Mouse (Mus musculus) layer of hippocampus, postnatal 36 days (tissue): ENCODE data around the gene Zbtb12. TPM values are rescaled to one million over a fixed set of nuclear protein-coding genes. Genes with fewer than 3 reads are reported as not detected.

Experiments used
- microRNA-seq, 2 experiments: library from miRNA; unstranded; fragments of <30 nt; microRNA quantifications; one replicate each; pipeline ENCODE4 v1.2.0; 2021
- total RNA-seq, 2 experiments: library from RNA; stranded (reverse); gene quantifications; 2 replicates each; pipeline ENCODE4 v1.2.3; 2021

Zbtb12 gene
- total RNA-seq, 2 experiments from 2014 or later, result 6.9 to 8.0 TPM

Small RNA genes lying within 50 kb of the gene (microRNA-seq; reads per million reads assigned to microRNA genes)
- gene Mir6970, result 1.1 to 2.1 reads per million in 2 experiments
- gene Mir6971, result 5.1 to 8.0 reads per million in 2 experiments
- gene Mir6972, result 0 reads per million in 2 experiments

Other genes starting within 250 kb of the Zbtb12 start
- gene Prrt1, start 249.9 kb upstream of the Zbtb12 start, total RNA-seq, result 100 to 1,000 TPM; 317 to 352 TPM
- 10 to 100 TPM; 17.9 to 18.0 TPM for gene Fkbpl, start 234.7 kb upstream of the Zbtb12 start, total RNA-seq
- 100 to 1,000 TPM in 1 of 2 experiments, 10 to 100 TPM in 1; 89.9 to 101 TPM for gene Atf6b, start 232.3 kb upstream of the Zbtb12 start, total RNA-seq
- gene Tnxb, start 208.9 kb upstream of the Zbtb12 start, total RNA-seq, result 10 to 100 TPM in 1 of 2 experiments, 1 to 10 TPM in 1; 9.9 to 10.7 TPM
- 10 to 100 TPM; 15.7 to 22.6 TPM for gene C4b, start 135.6 kb upstream of the Zbtb12 start, total RNA-seq
- gene Cyp21a1, start 74.9 kb upstream of the Zbtb12 start, total RNA-seq, result under 1 TPM in 1 of 2 experiments, not detected in 1; 0.32 TPM
- gene Stk19, start 42.5 kb upstream of the Zbtb12 start, total RNA-seq, result 10 to 100 TPM; 54.9 to 61.0 TPM
- gene Dxo, start 42.5 kb upstream of the Zbtb12 start, total RNA-seq, result 10 to 100 TPM; 37.1 to 43.9 TPM
- 10 to 100 TPM; 69.5 to 72.4 TPM for gene Skiv2l, start 29.3 kb upstream of the Zbtb12 start, total RNA-seq
- gene Nelfe, start 29.1 kb upstream of the Zbtb12 start, total RNA-seq, result 10 to 100 TPM; 29.2 to 32.1 TPM
- gene Cfb, start 17.0 kb upstream of the Zbtb12 start, total RNA-seq, result under 1 TPM in 1 of 2 experiments, not detected in 1; 0.23 TPM
- not detected for gene Gm20547, start 2.6 kb downstream of the Zbtb12 start, total RNA-seq
- 1 to 10 TPM in 1 of 2 experiments, under 1 TPM in 1; 0.22 to 2.0 TPM for gene C2, start 18.8 kb downstream of the Zbtb12 start, total RNA-seq
- gene Ehmt2, start 19.0 kb downstream of the Zbtb12 start, total RNA-seq, result 100 to 1,000 TPM; 175 to 182 TPM
- gene Slc44a4, start 35.0 kb downstream of the Zbtb12 start, total RNA-seq, result under 1 TPM in 1 of 2 experiments, not detected in 1; 0.28 TPM
- gene Neu1, start 51.8 kb downstream of the Zbtb12 start, total RNA-seq, result 10 to 100 TPM; 37.6 to 41.2 TPM
- gene Hspa1b, start 79.8 kb downstream of the Zbtb12 start, total RNA-seq, result 10 to 100 TPM; 28.0 to 35.6 TPM
- gene Gm20481, start 90.4 kb downstream of the Zbtb12 start, total RNA-seq, result not detected
- 10 to 100 TPM; 19.1 to 26.6 TPM for gene Hspa1a, start 92.7 kb downstream of the Zbtb12 start, total RNA-seq
- under 1 TPM; 0.42 to 0.48 TPM for gene Hspa1l, start 93.2 kb downstream of the Zbtb12 start, total RNA-seq
- gene Lsm2, start 102.4 kb downstream of the Zbtb12 start, total RNA-seq, result 10 to 100 TPM; 17.3 to 19.1 TPM
- gene Vars, start 121.5 kb downstream of the Zbtb12 start, total RNA-seq, result 10 to 100 TPM; 45.1 to 50.1 TPM
- gene Vwa7, start 137.1 kb downstream of the Zbtb12 start, total RNA-seq, result under 1 TPM; 0.22 to 0.33 TPM
- gene Sapcd1, start 148.5 kb downstream of the Zbtb12 start, total RNA-seq, result under 1 TPM; 0.62 to 0.94 TPM
- gene Msh5, start 167.3 kb downstream of the Zbtb12 start, total RNA-seq, result under 1 TPM; 0.62 to 0.73 TPM
- 10 to 100 TPM in 1 of 2 experiments, 1 to 10 TPM in 1; 6.7 to 11.5 TPM for gene Clic1, start 170.5 kb downstream of the Zbtb12 start, total RNA-seq
- 10 to 100 TPM; 16.0 to 18.0 TPM for gene Ddah2, start 179.6 kb downstream of the Zbtb12 start, total RNA-seq
- not detected for gene Ly6g6c, start 185.9 kb downstream of the Zbtb12 start, total RNA-seq
- gene Mpig6b, start 186.7 kb downstream of the Zbtb12 start, total RNA-seq, result not detected
- 1 to 10 TPM; 3.6 to 5.4 TPM for gene Ly6g6e, start 197.4 kb downstream of the Zbtb12 start, total RNA-seq
- gene Ly6g6d, start 198.6 kb downstream of the Zbtb12 start, total RNA-seq, result 1 to 10 TPM in 1 of 2 experiments, under 1 TPM in 1; 0.99 to 2.1 TPM
- not detected for gene Ly6g6f, start 206.1 kb downstream of the Zbtb12 start, total RNA-seq
- gene Abhd16a, start 209.8 kb downstream of the Zbtb12 start, total RNA-seq, result 100 to 1,000 TPM; 101 to 102 TPM
- gene Ly6g5c, start 228.8 kb downstream of the Zbtb12 start, total RNA-seq, result not detected
- gene Ly6g5b, start 235.9 kb downstream of the Zbtb12 start, total RNA-seq, result under 1 TPM in 1 of 2 experiments, not detected in 1; 0.70 TPM
- 10 to 100 TPM; 13.0 to 15.2 TPM for gene Gpank1, start 242.0 kb downstream of the Zbtb12 start, total RNA-seq
- 100 to 1,000 TPM; 169 to 176 TPM for gene Csnk2b, start 242.6 kb downstream of the Zbtb12 start, total RNA-seq
- gene D17H6S53E, start 246.9 kb downstream of the Zbtb12 start, total RNA-seq, result 10 to 100 TPM; 25.6 to 29.3 TPM